Mouse (Mus musculus) G1E (cell line): Measurements from ENCODE around the gene Esp24. TPM values are rescaled to one million over a fixed set of nuclear protein-coding genes. Genes with fewer than 3 reads are reported as not detected.

Experiments
- polyA plus RNA-seq: library from polyadenylated mRNA; stranded (reverse); fragments of >175 nt; gene quantifications from 2 replicates; pipeline ENCODE4 v1.2.3, GENCODE M21; 2012
- total RNA-seq, 2 experiments: library from RNA; stranded (forward) in 1 of 2; stranded (reverse) in 1 of 2; fragments of 200-1000 nt in 1 of 2; fragments of >200 nt in 1 of 2; fragmentation: Nextera tagmentation in 1 of 2; gene quantifications; 2 replicates each; pipeline ENCODE4 v1.2.3; 2014 to 2017

The Esp24 gene
- total and polyA plus RNA-seq, 3 experiments = not detected

Other genes with a start within 250 kb of the Esp24 start
- gene Gm21903, start 6.6 kb downstream of the Esp24 start, total RNA-seq (2014; fragmentation: Nextera tagmentation) = not detected in 2 replicates
- not detected in 2 replicates for gene Gm21903, start 6.6 kb downstream of the Esp24 start, total RNA-seq (2017)
- not detected in 2 replicates for gene Gm21903, start 6.6 kb downstream of the Esp24 start, polyA plus RNA-seq
- gene Esp23, start 40.3 kb downstream of the Esp24 start, total RNA-seq (2014; fragmentation: Nextera tagmentation) = not detected in 2 replicates
- not detected in 2 replicates for gene Esp23, start 40.3 kb downstream of the Esp24 start, total RNA-seq (2017)
- gene Esp23, start 40.3 kb downstream of the Esp24 start, polyA plus RNA-seq = not detected in 2 replicates
- gene Esp22, start 58.6 kb downstream of the Esp24 start, total RNA-seq (2014; fragmentation: Nextera tagmentation) = not detected in 2 replicates
- gene Esp22, start 58.6 kb downstream of the Esp24 start, total RNA-seq (2017) = not detected in 2 replicates
- gene Esp22, start 58.6 kb downstream of the Esp24 start, polyA plus RNA-seq = not detected in 2 replicates